Mouse (Mus musculus): ENCODE measurements around the gene Pappa2. TPM values are rescaled to one million over a fixed set of nuclear protein-coding genes. Genes with fewer than 3 reads are reported as not detected.

The Pappa2 gene
- total RNA-seq, 1 experiment from 2014 or later, result not detected

- ATAC-seq (ENCODE audit: extremely low read depth, insufficient number of reproducible peaks, low FRiP score, poor library complexity, severe bottlenecking), result no peak
Observed at GRCm38 (mm10) chr1:158697859-158698569, 282.3 kb downstream of the Pappa2 start.

GRCm38 (mm10) chr1:158697423-158697822 lies 282.9 kb downstream of the Pappa2 start:
- ATAC-seq (ENCODE audit: extremely low read depth, insufficient number of reproducible peaks, low FRiP score, poor library complexity, severe bottlenecking), result no peak

GRCm38 (mm10) chr1:158687726-158688125 lies 292.6 kb downstream of the Pappa2 start:
- ATAC-seq (ENCODE audit: extremely low read depth, insufficient number of reproducible peaks, low FRiP score, poor library complexity, severe bottlenecking), result no peak

GRCm38 (mm10) chr1:158669971-158670592 lies 310.2 kb downstream of the Pappa2 start:
- ATAC-seq (ENCODE audit: extremely low read depth, insufficient number of reproducible peaks, low FRiP score, poor library complexity, severe bottlenecking), result no peak

- no peak for ATAC-seq (ENCODE audit: extremely low read depth, insufficient number of reproducible peaks, low FRiP score, poor library complexity, severe bottlenecking)
Observed at GRCm38 (mm10) chr1:158666001-158666400, 314.3 kb downstream of the Pappa2 start.

All from neutrophil, adult 5-6 weeks (primary cell).